Mouse (Mus musculus): Measurements from ENCODE around the gene Hemgn.

Gene Hemgn

DNA sequence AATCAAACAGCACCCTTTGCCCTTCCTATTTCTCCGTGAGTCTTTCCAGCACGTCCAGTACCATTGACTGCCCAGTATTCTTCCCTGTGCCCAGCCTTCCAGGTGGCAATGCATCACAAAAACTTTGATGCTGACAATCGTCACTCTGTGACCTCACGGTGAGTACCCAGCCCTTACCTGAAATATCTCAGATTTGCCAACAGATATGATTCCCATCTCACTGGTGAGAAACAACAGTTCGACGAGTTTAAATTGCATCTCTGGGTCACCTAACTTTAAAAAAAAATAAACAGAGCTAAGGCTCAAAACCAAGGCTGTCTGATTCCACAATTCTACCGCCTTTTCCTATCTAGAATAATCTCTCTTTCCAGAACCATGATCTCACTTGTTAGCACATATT lies at the start of gene Hemgn:
Gene Hemgn, minus strand, starts transcription at position 101 of the 400 bp plus-strand sequence.
- DNase-seq (ENCODE audit: low spot score in 2 of 2), result no peak

- no peak for DNase-seq (ENCODE audit: low spot score in 2 of 2)
Observed at GRCm38 (mm10) chr4:46458411-46458810, 45.1 kb upstream of the Hemgn start.

DNA sequence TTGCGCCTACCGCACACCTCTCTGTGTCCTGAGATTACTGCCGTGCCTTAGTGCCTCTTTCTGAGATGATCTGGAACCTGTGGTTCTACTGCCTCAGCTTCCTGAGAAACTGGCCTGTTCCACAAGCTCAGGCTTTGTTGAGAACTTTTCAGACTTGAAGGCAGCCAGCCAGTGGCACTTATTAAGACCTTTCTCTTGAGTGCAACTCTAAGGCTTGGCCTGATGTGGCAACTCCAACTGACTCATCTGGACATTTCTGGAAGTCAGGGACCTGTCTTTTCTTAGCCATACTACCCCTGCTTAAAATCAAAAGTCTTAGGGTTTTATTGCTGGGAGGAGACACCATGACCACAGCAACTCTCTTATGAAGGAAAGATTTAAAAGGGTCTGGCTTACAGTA lies 43.9 kb upstream of the Hemgn start:
- no peak for DNase-seq (ENCODE audit: low spot score in 2 of 2)

DNA sequence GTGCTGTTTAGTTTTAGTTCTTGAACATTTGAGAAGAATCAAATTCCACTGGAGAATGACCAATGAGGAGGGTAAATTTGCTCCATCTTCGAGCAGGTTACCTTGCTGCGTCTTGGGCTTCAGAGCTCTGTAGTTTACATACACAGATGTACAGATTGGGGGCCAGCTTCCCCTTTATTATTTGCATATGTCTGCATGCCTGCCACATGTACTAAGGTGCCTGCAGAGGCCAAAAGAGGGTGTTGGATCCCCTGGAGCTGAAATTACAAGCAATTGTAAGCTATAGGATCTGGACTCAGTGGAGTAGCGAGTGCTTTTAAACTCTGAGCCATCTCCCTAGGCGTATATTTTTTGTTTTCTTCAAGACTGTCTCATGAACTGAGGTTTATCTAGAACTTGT lies 43.5 kb upstream of the Hemgn start:
- DNase-seq (ENCODE audit: low spot score in 2 of 2), result no peak

GRCm38 (mm10) chr4:46454097-46454864 lies 41.0 kb upstream of the Hemgn start:
- no peak for DNase-seq (ENCODE audit: low spot score in 2 of 2)

DNA sequence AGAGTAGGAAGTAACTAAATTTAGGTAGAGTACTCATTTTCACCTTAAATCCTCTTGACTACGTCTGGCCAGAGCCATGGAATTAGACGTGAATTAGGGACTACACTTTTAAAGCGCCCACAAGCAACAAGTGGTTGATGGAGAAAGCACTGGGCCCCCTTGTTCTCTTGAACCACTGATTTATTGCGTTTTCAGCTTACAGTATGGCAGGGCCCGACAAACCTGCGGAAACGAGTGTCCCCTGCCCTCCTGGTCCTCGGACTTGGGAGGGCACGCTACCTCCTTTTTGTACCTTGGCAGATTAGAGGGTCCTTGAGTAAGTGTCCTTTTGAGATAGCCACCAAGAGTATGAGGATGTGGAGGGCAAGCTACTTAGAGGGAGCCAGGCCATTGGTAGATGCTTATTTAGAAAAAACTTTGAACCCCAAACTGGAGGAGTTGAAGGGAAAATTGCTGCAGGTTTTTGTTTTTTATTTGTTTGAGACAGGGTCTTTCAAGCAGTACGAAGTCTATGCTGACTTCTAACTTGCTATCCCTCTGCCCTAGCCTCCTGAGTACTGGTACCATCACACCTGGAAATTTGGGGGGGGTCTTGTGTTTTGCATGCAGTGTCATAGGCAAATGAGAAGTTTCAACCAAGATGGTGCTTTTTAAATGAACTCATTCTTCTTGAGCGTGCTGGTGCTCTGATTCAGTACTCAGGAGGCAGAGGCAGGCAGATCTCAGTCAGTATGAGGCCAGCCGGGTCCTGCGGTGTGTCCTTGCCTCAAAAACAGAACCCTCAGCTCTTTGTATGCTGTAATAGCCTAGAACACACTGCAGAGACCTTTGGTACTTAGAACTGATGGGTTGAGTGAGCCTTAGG lies 39.8 kb upstream of the Hemgn start:
- DNase-seq (ENCODE audit: low spot score in 2 of 2), result no peak

DNA sequence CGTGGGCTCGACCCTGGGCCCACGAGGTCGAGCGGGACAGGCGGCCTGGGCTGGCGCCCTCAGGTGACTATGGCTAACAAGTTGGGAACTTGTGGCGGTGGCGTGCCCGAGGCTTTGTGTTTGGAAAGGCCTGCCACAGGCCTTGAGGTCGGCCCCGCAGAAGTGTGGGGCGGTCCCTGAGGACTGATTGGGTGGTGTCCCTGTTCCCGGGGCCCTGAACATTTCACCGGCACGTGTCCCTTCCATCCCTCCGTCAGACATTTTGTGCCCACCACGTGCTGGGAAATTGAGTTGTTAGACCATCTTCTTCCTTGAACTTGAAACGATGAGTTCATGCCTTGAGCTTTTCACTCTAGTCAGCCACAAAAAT lies 39.2 kb upstream of the Hemgn start:
- DNase-seq (ENCODE audit: low spot score in 2 of 2), result peak; percentile 54 to 60

DNA sequence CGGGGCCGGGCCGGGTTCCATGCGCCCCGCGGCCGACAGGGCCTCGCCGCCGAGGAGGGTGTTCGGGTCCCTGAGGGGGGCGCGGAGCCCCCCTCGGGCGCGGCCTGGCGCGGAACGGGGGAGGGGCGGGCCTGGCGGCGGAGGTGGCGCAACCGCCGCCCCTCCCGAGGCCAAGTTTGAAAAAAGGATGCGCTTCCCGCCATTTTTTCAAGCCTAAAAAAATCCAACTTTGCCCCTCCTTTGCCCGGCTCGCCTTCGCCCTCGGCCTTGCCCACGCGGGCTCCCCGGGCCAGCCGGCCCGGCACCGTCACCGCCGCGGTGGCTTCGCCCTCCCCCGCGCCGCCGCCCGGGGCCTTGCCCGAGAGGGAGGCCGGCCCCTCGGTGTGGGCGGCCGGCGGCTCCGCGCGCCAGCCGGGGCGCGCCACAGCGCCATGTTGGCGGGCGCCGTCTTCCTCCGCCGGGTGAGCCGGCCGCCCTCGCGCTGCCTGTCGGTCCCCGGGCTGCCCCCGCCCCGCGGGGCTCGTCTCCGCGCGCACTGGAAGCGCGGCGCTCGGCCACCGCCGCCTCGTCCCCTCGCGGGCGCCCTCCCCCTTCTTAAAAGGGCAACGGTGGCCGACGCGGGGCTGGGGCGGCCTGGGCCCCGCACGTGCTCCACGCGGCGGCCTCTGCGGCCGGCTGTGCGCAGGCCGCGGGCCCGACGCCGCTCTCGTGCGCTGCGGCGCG lies 38.6 kb upstream of the Hemgn start:
- DNase-seq (ENCODE audit: low spot score in 2 of 2), result peak; percentile 58 to 71

GRCm38 (mm10) chr4:46451240-46451757 lies 38.0 kb upstream of the Hemgn start:
- DNase-seq (ENCODE audit: low spot score in 2 of 2), result peak; percentile 62 to 72

DNA sequence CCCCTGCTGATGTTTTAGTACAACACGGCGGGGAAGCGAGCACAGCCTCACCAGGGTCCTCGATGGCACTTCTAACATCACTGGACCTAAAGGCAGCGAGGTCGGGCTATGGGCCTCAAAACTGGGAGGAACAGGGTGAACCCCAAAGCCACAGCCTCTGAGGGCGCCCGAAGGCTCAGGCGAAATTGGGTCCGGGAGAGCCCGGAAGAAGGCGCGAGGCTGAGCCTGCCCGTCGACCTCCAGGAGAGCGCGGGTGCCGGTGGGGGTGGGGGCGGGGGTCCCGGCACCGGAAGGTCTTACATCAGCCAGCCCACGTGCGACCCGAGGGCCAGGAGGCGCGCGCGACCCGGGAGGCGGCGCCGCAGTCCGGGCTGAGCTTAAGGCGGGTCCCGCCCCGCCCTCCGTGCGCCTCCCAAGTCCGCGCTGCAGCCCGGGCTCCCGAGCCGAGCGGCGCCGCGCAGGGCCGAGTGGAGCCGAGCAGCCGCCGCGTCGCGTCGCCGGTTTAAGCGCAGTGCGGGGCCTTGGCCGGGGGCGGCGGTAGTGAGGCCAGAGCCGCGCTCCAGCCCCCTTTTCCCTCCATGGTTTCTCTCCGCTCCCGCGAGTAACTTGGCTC lies 37.3 kb upstream of the Hemgn start, which contains the start of gene Anp32b:
Gene Anp32b, plus strand, starts transcription at position 384 of the 613 bp plus-strand sequence.
- DNase-seq (ENCODE audit: low spot score in 2 of 2), result peak; percentile 85 to 93

- DNase-seq (ENCODE audit: low spot score in 2 of 2), result no peak
Observed at GRCm38 (mm10) chr4:46450020-46450518, 36.8 kb upstream of the Hemgn start.

DNA sequence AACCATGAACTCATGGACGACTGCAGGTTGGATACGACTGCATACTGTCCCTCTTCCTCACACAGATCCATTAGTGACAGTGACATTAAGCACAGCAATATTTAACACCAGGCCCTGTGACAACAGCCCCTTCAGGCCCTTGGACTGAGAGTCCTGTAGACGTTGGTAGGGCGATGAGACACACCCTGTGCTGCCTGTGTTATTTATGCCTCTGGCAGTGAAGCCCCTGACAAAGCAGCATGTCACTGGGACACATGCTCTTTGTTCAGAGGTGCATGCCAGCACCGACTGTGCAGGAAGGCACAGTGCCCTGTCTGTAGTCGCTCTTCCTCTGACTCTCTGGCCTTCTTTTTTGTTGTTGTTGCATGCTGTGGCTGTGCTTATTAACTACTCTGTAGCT lies 35.6 kb upstream of the Hemgn start:
- DNase-seq (ENCODE audit: low spot score in 2 of 2), result peak; percentile 11 to 23

DNA sequence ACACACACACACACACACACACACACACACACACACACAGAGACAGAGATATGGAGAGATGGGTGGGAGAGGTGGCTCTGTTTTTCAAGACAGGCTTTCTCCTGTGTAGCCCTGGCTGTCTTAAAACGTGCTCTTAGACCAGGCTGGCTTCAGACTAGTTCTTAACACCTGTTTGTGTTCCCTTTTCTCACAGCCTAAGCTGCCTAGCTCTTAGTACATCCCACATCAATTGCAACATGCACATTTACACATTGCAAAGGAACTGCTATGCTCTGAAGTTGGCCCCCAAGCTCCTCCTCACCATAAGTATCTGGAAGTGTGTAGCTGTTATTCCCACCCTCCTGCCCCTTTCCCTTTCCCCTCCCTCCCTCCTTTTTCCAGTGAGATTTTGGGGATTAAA lies 34.2 kb upstream of the Hemgn start:
- DNase-seq (ENCODE audit: low spot score in 2 of 2), result no peak

DNA sequence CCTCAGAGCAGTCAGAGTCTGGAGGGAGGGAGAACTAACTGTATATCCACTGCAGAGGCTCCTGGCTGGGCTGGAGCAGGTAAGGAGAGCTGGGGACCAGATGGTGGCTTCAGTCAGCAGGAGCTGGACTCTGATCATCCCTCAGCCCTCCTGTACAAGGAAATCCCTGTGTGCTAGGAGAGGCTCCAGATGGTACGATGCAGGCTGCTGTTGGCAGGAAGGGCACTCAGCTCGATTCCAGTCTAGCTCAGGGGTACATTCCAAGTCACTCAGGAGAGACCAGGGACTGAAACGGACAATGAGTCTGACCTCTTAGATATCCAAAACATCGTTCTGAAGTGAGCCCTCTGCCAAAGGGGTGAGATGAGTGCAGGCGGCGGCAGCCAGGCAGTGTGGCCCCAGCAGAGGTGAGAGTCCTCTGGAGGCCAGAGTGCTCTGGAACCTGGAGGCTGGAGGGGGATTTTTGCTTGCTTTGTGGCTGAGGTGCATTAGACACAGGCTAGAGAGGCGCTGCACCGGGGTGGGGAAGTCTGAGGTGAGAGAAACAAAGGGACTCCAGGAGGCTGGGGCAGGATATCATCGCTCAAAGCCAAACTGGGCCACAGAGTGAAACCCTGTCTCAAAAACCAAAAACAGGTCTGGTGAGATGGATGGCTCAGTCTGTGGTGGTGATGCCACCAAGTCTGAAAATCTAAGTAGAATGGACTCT lies 32.1 kb upstream of the Hemgn start:
- no peak for DNase-seq (ENCODE audit: low spot score in 2 of 2)

- DNase-seq (ENCODE audit: low spot score in 2 of 2), result no peak
Observed at GRCm38 (mm10) chr4:46442501-46442900, 29.2 kb upstream of the Hemgn start.

DNA sequence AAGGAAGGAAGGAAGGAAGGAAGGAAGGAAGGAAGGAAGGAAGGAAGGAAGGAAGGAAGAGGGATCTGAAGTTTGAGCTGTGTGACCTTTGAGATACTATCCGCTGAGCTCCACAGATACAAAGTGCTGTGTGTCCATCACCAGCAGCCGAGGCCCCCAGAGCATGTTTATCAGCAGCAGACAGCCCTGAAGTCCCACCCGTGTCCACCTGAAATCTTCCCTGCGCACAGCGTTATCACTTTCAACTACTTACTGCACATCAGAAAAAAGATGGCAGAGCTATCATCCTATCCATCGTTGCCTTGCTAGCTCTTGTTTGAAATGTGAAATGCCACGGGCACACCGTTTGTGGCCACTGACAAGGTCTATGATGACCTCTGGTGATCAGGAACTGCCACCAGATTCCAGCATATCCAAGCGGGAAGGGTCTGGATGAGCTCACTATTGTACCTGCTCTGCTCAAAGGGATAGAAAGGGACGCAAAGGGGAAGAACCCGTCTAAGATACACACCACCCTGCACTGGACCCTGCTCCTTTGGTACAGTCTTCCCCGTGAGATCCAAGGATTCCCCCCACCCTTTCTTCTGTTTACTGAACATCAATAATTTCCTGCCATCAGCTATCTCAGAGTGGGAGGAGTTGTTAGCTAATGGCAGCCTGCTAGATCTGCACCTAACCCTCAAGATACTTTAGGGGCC lies 19.2 kb upstream of the Hemgn start:
- no peak for DNase-seq (ENCODE audit: low spot score in 2 of 2)

- peak in 1 of 2 experiments; percentile 35 for DNase-seq (ENCODE audit: low spot score in 2 of 2)
Observed at GRCm38 (mm10) chr4:46428903-46429499, 15.7 kb upstream of the Hemgn start.

- no peak for DNase-seq (ENCODE audit: low spot score in 2 of 2)
Observed at GRCm38 (mm10) chr4:46422625-46423024, 9.3 kb upstream of the Hemgn start.

- no peak for DNase-seq (ENCODE audit: low spot score in 2 of 2)
Observed at GRCm38 (mm10) chr4:46418851-46419250, 5.5 kb upstream of the Hemgn start.

- DNase-seq (ENCODE audit: low spot score in 2 of 2), result no peak
Observed at GRCm38 (mm10) chr4:46417491-46417890, 4.2 kb upstream of the Hemgn start.
